Mouse (Mus musculus): ENCODE measurements around the gene Deaf1. TPM values are rescaled to one million over a fixed set of nuclear protein-coding genes. Genes with fewer than 3 reads are reported as not detected.

Deaf1 gene
- total and polyA plus RNA-seq, 3 experiments: 9.8 to 13.5 (median 10.8) TPM

- intact Hi-C loops (cut with DNase I): loop anchor here (2.0 to 5.0 kb wide), 2 partner anchors 61 to 62 kb away; partner anchors contain the start of gene Irf7
- H3K9ac ChIP-seq (ENCODE audit: low read depth, low read length): peak overlapping the region; percentile 84
- H3K4me1 ChIP-seq (ENCODE audit: control insufficient read depth, insufficient read depth, low read length): peaks cover 11% of the 10 kb centered on the region
- peaks cover 3% of the 10 kb centered on the region for H3K79me2 ChIP-seq (replicated peaks; ENCODE audit: control insufficient read depth, insufficient read depth, low read length)
- H3K27ac ChIP-seq: peak overlapping the region; percentile 99
- H3K27me3 ChIP-seq (ENCODE audit: control insufficient read depth, insufficient read depth, low read length): no peaks in the 10 kb centered on the region
- TF ChIP-seq POLR2A (IDR thresholded peaks at IDR 0.05; ENCODE audit: insufficient read depth, low read depth, low read length) (no peak), CTCF (IDR thresholded peaks at IDR 0.05) (no peak), EP300 (IDR thresholded peaks at IDR 0.05; ENCODE audit: insufficient read depth, low read depth, low read length) (no peak)
- no peak for DNase-seq
- 18% methylated on average over 24 of the region's 24 CpGs for WGBS
- no peaks in the 10 kb centered on the region for H3K36me3 ChIP-seq (ENCODE audit: control insufficient read depth, insufficient read depth, low read length)
- H3K4me3 ChIP-seq: peak overlapping the region; percentile 71
These were observed 992 bp upstream of the Deaf1 start for GRCm38 (mm10) chr7:141328373-141328990.

GRCm38 (mm10) chr7:141326546-141327446, 694 bp downstream of the Deaf1 start:
- intact Hi-C loops (cut with DNase I): loop anchor here (5.0 kb wide), 1 partner anchor 59 kb away; the partner anchor contains the start of gene Irf7
- peak overlapping the region; percentile 71 for H3K4me3 ChIP-seq
- no peaks in the 10 kb centered on the region for H3K27me3 ChIP-seq (ENCODE audit: control insufficient read depth, insufficient read depth, low read length)
- H3K27ac ChIP-seq: peak overlapping the region; percentile 99
- WGBS: 7% methylated on average over 35 of the region's 35 CpGs
- peaks cover 11% of the 10 kb centered on the region for H3K4me1 ChIP-seq (ENCODE audit: control insufficient read depth, insufficient read depth, low read length)
- TF ChIP-seq EP300 (IDR thresholded peaks at IDR 0.05; ENCODE audit: insufficient read depth, low read depth, low read length) (no peak), CTCF (IDR thresholded peaks at IDR 0.05) (no peak), POLR2A (IDR thresholded peaks at IDR 0.05; ENCODE audit: insufficient read depth, low read depth, low read length) (no peak)
- DNase-seq: no peak
- H3K36me3 ChIP-seq (ENCODE audit: control insufficient read depth, insufficient read depth, low read length): no peaks in the 10 kb centered on the region
- H3K79me2 ChIP-seq (replicated peaks; ENCODE audit: control insufficient read depth, insufficient read depth, low read length): peaks cover 3% of the 10 kb centered on the region
- peak overlapping the region; percentile 86 for H3K9ac ChIP-seq (ENCODE audit: low read depth, low read length)

- Histone ChIP-seq H3K27ac (no peak overlapping the region), H3K4me1 (ENCODE audit: control insufficient read depth, insufficient read depth, low read length) (peaks cover 11% of the 10 kb centered on the region), H3K4me3 (no peak overlapping the region), H3K36me3 (ENCODE audit: control insufficient read depth, insufficient read depth, low read length) (no peaks in the 10 kb centered on the region), H3K9ac (ENCODE audit: low read depth, low read length) (no peak overlapping the region), H3K27me3 (ENCODE audit: control insufficient read depth, insufficient read depth, low read length) (no peaks in the 10 kb centered on the region), H3K79me2 (replicated peaks; ENCODE audit: control insufficient read depth, insufficient read depth, low read length) (peaks cover 3% of the 10 kb centered on the region)
- no peak for DNase-seq
- intact Hi-C loops (cut with DNase I): loop anchor here (5.0 kb wide), 1 partner anchor 57 kb away; the partner anchor contains the start of gene Irf7
- TF ChIP-seq EP300 (IDR thresholded peaks at IDR 0.05; ENCODE audit: insufficient read depth, low read depth, low read length) (no peak), POLR2A (IDR thresholded peaks at IDR 0.05; ENCODE audit: insufficient read depth, low read depth, low read length) (no peak), CTCF (IDR thresholded peaks at IDR 0.05) (no peak)
- WGBS: 70% methylated on average over 1 of the region's 1 CpGs
These were observed 2.8 kb downstream of the Deaf1 start for GRCm38 (mm10) chr7:141324686-141325085.

- Histone ChIP-seq H3K27me3 (ENCODE audit: control insufficient read depth, insufficient read depth, low read length) (no peaks in the 10 kb centered on the region), H3K27ac (no peak overlapping the region), H3K79me2 (replicated peaks; ENCODE audit: control insufficient read depth, insufficient read depth, low read length) (no peaks in the 10 kb centered on the region), H3K36me3 (ENCODE audit: control insufficient read depth, insufficient read depth, low read length) (no peaks in the 10 kb centered on the region; the same call in 1 of the 2 replicates), H3K4me3 (no peak overlapping the region), H3K9ac (ENCODE audit: low read depth, low read length) (no peak overlapping the region), H3K4me1 (ENCODE audit: control insufficient read depth, insufficient read depth, low read length) (no peaks in the 10 kb centered on the region)
- TF ChIP-seq POLR2A (IDR thresholded peaks at IDR 0.05; ENCODE audit: insufficient read depth, low read depth, low read length): no peak
- no peak for TF ChIP-seq EP300 (IDR thresholded peaks at IDR 0.05; ENCODE audit: insufficient read depth, low read depth, low read length)
- TF ChIP-seq CTCF (IDR thresholded peaks at IDR 0.05): no peak
- intact Hi-C loops (cut with DNase I): no loop called here
- 81% methylated on average over 2 of the region's 2 CpGs for WGBS
- no peak for DNase-seq
These were observed 8.0 kb downstream of the Deaf1 start for GRCm38 (mm10) chr7:141319446-141319845.

GRCm38 (mm10) chr7:141317619-141318132, 9.8 kb downstream of the Deaf1 start:
- H3K36me3 ChIP-seq (ENCODE audit: control insufficient read depth, insufficient read depth, low read length): no peaks in the 10 kb centered on the region; the same call in 1 of the 2 replicates
- TF ChIP-seq EP300 (IDR thresholded peaks at IDR 0.05; ENCODE audit: insufficient read depth, low read depth, low read length) (no peak), CTCF (IDR thresholded peaks at IDR 0.05) (no peak)
- no peaks in the 10 kb centered on the region for H3K4me1 ChIP-seq (ENCODE audit: control insufficient read depth, insufficient read depth, low read length)
- 62% methylated on average over 1 of the region's 1 CpGs for WGBS
- intact Hi-C loops (cut with DNase I): no loop called here
- no peaks in the 10 kb centered on the region for H3K79me2 ChIP-seq (replicated peaks; ENCODE audit: control insufficient read depth, insufficient read depth, low read length)
- no peak for DNase-seq
- no peak overlapping the region for H3K4me3 ChIP-seq
- H3K27ac ChIP-seq: no peak overlapping the region
- no peaks in the 10 kb centered on the region for H3K27me3 ChIP-seq (ENCODE audit: control insufficient read depth, insufficient read depth, low read length)
- H3K9ac ChIP-seq (ENCODE audit: low read depth, low read length): no peak overlapping the region

All from heart, adult 2 months (tissue).